Mouse (Mus musculus): ENCODE measurements around the gene Srsf4. TPM values are rescaled to one million over a fixed set of nuclear protein-coding genes. Genes with fewer than 3 reads are reported as not detected.

The Srsf4 gene
- total and polyA plus RNA-seq, 3 experiments = 53.7 to 163 TPM; not detected in 1

DNA sequence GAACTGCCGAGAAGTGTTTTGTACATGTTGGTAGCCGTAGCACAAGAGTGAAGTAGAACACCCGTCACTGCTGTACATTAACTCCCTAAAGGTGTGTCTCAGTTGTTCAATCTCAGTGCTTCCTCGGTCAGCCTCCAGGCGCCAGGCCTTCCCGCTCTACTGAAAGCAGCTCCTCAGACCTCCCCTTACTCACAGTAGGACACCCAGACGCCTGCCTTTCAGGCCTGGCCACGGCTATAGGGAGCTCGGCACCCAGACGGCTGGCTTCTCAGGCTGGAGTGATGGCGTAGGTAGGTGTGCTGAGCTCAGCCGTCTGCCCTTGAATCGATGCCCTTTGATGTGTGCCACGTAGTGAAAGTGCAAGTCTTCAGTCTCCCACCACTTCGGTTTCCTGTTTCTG is 27.7 kb downstream of the Srsf4 start:
- H3K4me3 ChIP-seq (ENCODE audit: control insufficient read depth in 1 of 2, insufficient read depth in 1 of 2, low read depth in 2 of 2, low read length in 2 of 2) = no peak overlapping the region
- no peak overlapping the region for H3K9ac ChIP-seq (ENCODE audit: control insufficient read depth, low read depth, low read length, poor library complexity, severe bottlenecking)
- H3K4me1 ChIP-seq (ENCODE audit: control insufficient read depth in 1 of 2, insufficient read depth in 2 of 2, low read length in 2 of 2) = no peaks in the 10 kb centered on the region
- DNase-seq (ENCODE audit: low read depth, low spot score) = no peak
- TF ChIP-seq POLR2AphosphoS5 (IDR thresholded peaks at IDR 0.05; ENCODE audit: borderline replicate concordance, low read depth, low read length) = no peak
- TF ChIP-seq MAX (IDR thresholded peaks at IDR 0.05; ENCODE audit: low read length) = no peak
- no peak for TF ChIP-seq TAL1 (IDR thresholded peaks at IDR 0.05; ENCODE audit: low read length)
- H3K27ac ChIP-seq (ENCODE audit: control insufficient read depth, low read depth, low read length) = no peak overlapping the region
- H3K36me3 ChIP-seq (ENCODE audit: control insufficient read depth in 1 of 2, insufficient read depth in 2 of 2, low read length in 2 of 2) = peaks cover 0 to 11% of the 10 kb centered on the region in 2 experiments; a peak in 2 of 4 replicates
- no peaks in the 10 kb centered on the region for H3K27me3 ChIP-seq (ENCODE audit: control insufficient read depth in 1 of 2, insufficient read depth in 2 of 2, low read length in 2 of 2)
- no peaks in the 10 kb centered on the region for H3K79me2 ChIP-seq (ENCODE audit: control insufficient read depth, insufficient read depth, low read length, poor library complexity)
- no peaks in the 10 kb centered on the region for H3K9me3 ChIP-seq (replicated peaks; ENCODE audit: insufficient read depth, low read length)

DNA sequence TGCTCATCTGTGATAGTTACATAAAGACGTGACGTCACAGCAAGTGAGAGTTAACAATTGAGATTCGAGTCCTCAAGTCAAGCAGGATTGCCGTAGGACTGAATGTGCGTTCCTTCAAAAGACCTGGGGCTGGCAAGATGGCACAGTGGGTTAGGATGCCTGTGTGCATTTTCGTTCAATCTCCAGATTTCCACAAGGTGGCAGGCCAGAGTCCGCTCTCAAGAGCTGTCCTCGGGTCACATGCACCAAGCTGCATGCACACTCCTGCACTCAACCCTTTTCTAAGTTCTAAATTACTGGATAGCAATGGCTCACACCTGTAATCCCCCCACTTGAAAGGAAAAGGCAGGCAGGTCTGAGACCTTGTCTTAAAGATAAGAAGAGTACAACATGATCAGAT is 31.1 kb downstream of the Srsf4 start:
- H3K4me1 ChIP-seq (ENCODE audit: control insufficient read depth in 1 of 2, insufficient read depth in 2 of 2, low read length in 2 of 2) = no peaks in the 10 kb centered on the region
- H3K27ac ChIP-seq (ENCODE audit: control insufficient read depth, low read depth, low read length) = no peak overlapping the region
- H3K36me3 ChIP-seq (ENCODE audit: control insufficient read depth in 1 of 2, insufficient read depth in 2 of 2, low read length in 2 of 2) = peaks cover 0 to 2% of the 10 kb centered on the region in 2 experiments; a peak in 2 of 4 replicates
- peak; percentile 68 for DNase-seq (ENCODE audit: low read depth, low spot score)
- H3K27me3 ChIP-seq (ENCODE audit: control insufficient read depth in 1 of 2, insufficient read depth in 2 of 2, low read length in 2 of 2) = no peaks in the 10 kb centered on the region
- H3K9me3 ChIP-seq (replicated peaks; ENCODE audit: insufficient read depth, low read length) = no peaks in the 10 kb centered on the region
- no peaks in the 10 kb centered on the region for H3K79me2 ChIP-seq (ENCODE audit: control insufficient read depth, insufficient read depth, low read length, poor library complexity)
- TF ChIP-seq SIN3A (IDR thresholded peaks at IDR 0.05; ENCODE audit: low read length) = no peak; the same call in 1 of the 2 replicates
- no peak for TF ChIP-seq ZMIZ1 (IDR thresholded peaks at IDR 0.05; ENCODE audit: low read depth, low read length)
- no peak for TF ChIP-seq GABPA (IDR thresholded peaks at IDR 0.05; ENCODE audit: low read depth, low read length)
- TF ChIP-seq USF1 (IDR thresholded peaks at IDR 0.05; ENCODE audit: low read depth, low read length) = peak; percentile 73
- TF ChIP-seq RAD21 (IDR thresholded peaks at IDR 0.05; ENCODE audit: low read depth, low read length) = peak; percentile 53
- TF ChIP-seq EP300 (IDR thresholded peaks at IDR 0.05; ENCODE audit: low read depth in 1 of 2, low read length in 2 of 2) = no peak
- TF ChIP-seq ZC3H11A (IDR thresholded peaks at IDR 0.05; ENCODE audit: low read depth, low read length) = peak; percentile 47
- TF ChIP-seq USF2 (IDR thresholded peaks at IDR 0.05; ENCODE audit: borderline replicate concordance in 1 of 2, insufficient read depth in 1 of 2, low read depth in 1 of 2, low read length in 2 of 2) = 0 out of 4 replicates have a peak, but pooled peaks of 1 of the 2 experiments have one; percentile 25
- no peak for TF ChIP-seq MAFK (IDR thresholded peaks at IDR 0.05; ENCODE audit: borderline replicate concordance, low read depth, low read length)
- peak; percentile 66 to 76 (median 72) for TF ChIP-seq CTCF (IDR thresholded peaks at IDR 0.05 in 2 of 3, conservative IDR thresholded peaks at IDR 0.05 in 1 of 3; ENCODE audit: control insufficient read depth in 1 of 3, insufficient read depth in 1 of 3, low read depth in 2 of 3, low read length in 3 of 3, poor library complexity in 1 of 3, severe bottlenecking in 1 of 3)
- no peak for TF ChIP-seq NELFE (IDR thresholded peaks at IDR 0.05; ENCODE audit: low read depth, low read length)
- TF ChIP-seq MAZ (IDR thresholded peaks at IDR 0.05; ENCODE audit: low read depth, low read length) = no peak
- TF ChIP-seq SMC3 (IDR thresholded peaks at IDR 0.05; ENCODE audit: low read depth, low read length) = peak; percentile 86
- TF ChIP-seq MAX (IDR thresholded peaks at IDR 0.05; ENCODE audit: low read length) = peak; percentile 49; the same call in 1 of the 2 replicates
- TF ChIP-seq MYC (IDR thresholded peaks at IDR 0.05; ENCODE audit: low read depth, low read length) = 0 out of 2 replicates have a peak, but pooled peaks have one; percentile 45
- H3K4me3 ChIP-seq (ENCODE audit: control insufficient read depth in 1 of 2, insufficient read depth in 1 of 2, low read depth in 2 of 2, low read length in 2 of 2) = no peak overlapping the region
- no peak overlapping the region for H3K9ac ChIP-seq (ENCODE audit: control insufficient read depth, low read depth, low read length, poor library complexity, severe bottlenecking)
